Mouse (Mus musculus) lung, adult 2 months (tissue): Measurements from ENCODE around the gene Fbxw7.

ENCODE experiments used
- CTCF ChIP-seq: fragments of 200-500 bp; IDR thresholded peaks from 2 replicates; pipeline ENCODE4 v1.5.1; 2011; ENCODE audit warnings: mild to moderate bottlenecking, low read length, control low read depth; ENCODE audit not compliant: insufficient read depth
- POLR2A ChIP-seq: fragments of 200-500 bp; IDR thresholded peaks from 2 replicates; pipeline ENCODE4 v1.6.1; 2011; ENCODE audit warnings: low read depth, mild to moderate bottlenecking, control low read depth, low read length, borderline replicate concordance; ENCODE audit errors: extremely low read depth

DNA sequence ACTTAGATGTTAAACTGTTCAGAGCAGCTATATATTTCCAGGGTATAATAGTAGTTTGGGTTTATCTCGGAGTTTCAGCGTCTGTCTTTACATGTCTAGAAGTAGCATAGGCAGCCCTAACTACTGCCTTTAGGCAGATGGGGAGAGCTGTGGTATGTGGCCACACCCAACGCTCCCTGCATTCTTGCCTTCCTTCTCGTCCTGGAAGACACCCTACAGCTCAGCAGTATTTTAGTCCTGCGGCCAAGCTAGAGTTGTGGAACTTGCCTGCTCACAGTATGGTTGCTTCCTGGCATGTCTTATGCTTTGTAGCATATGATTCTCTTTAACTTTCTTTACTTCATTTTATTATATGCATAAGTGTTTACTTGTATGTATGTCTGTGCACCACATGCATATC is 156.5 kb downstream of the Fbxw7 start:
- no peak for TF ChIP-seq CTCF
- no peak for TF ChIP-seq POLR2A
